Mouse (Mus musculus): ENCODE measurements around the gene Sp110. TPM values are rescaled to one million over a fixed set of nuclear protein-coding genes. Genes with fewer than 3 reads are reported as not detected.
"Not testable (repeated sequence)": the region's sequence is repeated elsewhere in the genome, so short reads cannot be mapped to it uniquely, and the experiment has no call there.

The Sp110 gene
- polyA plus RNA-seq, 1 experiment from 2014 or later: 2.0 TPM

DNA sequence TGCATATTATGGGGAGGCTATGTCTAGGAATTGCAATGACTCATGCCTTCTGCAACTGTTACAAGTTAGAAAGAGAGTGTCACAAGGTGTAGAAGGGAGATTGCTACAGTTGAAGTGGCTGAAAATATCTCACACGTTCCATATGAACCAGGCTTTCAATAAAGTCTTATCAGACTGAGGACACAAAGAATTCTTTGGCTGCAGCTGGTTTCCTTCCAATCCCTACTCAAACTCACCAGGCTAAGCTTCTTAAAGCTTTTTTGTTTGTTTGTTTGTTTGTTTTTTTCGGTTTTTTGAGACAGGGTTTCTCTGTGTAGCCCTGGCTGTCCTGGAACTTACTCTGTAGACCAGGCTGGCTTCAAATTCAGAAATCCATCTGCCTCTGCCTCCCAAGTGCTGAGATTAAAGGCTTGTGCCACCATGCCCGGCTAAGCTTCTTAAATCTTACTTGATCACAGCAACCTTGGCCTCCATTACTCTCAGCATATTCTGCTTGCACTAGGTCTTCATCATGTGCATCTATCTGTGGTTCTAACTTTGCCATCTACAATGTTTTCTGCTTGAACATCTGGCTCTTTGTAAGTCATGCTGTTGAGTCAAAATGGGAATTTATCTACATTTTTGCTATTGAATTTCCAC, 20.1 kb downstream of the Sp110 start:
- ATAC-seq (ENCODE audit: low FRiP score, low TSS enrichment); H3K27ac ChIP-seq (replicated peaks); H3K36me3 ChIP-seq (ENCODE audit: control insufficient read depth, insufficient read depth, low read length); H3K9ac ChIP-seq (ENCODE audit: low read length); H3K27me3 ChIP-seq (ENCODE audit: control insufficient read depth, insufficient read depth, low read length); DNase-seq (ENCODE audit: low spot score); H3K4me1 ChIP-seq (replicated peaks; ENCODE audit: control insufficient read depth, insufficient read depth); H3K4me3 ChIP-seq (ENCODE audit: low read depth, low read length); H3K4me2 ChIP-seq (replicated peaks; ENCODE audit: low read depth); H3K9me3 ChIP-seq (ENCODE audit: control insufficient read depth, low read length): not testable (repeated sequence)
- 49% methylated on average over 2 of the region's 3 CpGs for WGBS

DNA sequence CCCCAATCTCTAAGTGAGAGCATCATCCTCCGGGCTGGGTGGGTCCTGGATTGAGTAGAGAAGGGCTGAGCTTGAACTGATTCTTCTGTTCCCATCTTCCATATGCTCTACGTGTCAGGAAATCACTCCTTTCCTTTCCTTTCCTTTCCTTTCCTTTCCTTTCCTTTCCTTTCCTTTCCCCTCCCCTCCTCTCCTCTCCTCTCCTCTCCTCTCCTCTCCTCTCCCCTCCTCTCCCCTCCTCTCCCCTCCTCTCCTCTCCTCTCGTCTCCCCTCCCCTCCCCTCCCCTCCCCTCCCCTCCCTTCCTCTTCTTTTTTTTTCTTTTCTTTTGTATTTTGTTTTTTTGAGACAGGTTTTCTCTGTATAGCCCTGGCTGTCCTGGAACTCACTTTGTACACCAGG, 23.2 kb downstream of the Sp110 start, which contains the start of gene G530012D18Rik:
Gene G530012D18Rik (plus strand): TSS at position 301 of the 400 bp plus-strand sequence.
- H3K36me3 ChIP-seq (ENCODE audit: control insufficient read depth, insufficient read depth, low read length); H3K27me3 ChIP-seq (ENCODE audit: control insufficient read depth, insufficient read depth, low read length); H3K9me3 ChIP-seq (ENCODE audit: control insufficient read depth, low read length); H3K9ac ChIP-seq (ENCODE audit: low read length); H3K4me1 ChIP-seq (replicated peaks; ENCODE audit: control insufficient read depth, insufficient read depth); DNase-seq (ENCODE audit: low spot score); ATAC-seq (ENCODE audit: low FRiP score, low TSS enrichment); H3K4me3 ChIP-seq (ENCODE audit: low read depth, low read length); H3K27ac ChIP-seq (replicated peaks); H3K4me2 ChIP-seq (replicated peaks; ENCODE audit: low read depth): not testable (repeated sequence)
- 70% methylated on average over 1 of the region's 3 CpGs for WGBS

DNA sequence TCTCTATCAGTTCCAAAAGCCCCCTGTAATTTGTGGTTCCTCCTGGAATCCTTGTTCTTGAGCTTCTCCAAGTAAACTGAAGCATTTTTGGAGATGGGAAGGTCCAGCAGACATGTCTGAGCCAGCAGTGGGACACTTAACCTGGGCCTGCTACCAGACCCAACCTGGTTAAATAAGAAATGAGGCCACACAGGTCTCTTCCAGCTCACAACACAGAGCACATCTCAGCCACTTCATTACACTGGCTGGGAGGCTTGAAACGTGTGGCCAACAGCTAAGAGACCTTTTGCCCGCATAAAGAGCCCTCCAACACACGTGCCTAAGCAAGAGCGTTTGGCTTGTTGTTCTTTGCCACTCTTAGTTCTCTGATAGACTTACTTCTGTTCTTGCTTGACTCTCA, 25.1 kb downstream of the Sp110 start:
- H3K9me3 ChIP-seq (ENCODE audit: control insufficient read depth, low read length); H3K4me3 ChIP-seq (ENCODE audit: low read depth, low read length); H3K4me2 ChIP-seq (replicated peaks; ENCODE audit: low read depth); H3K4me1 ChIP-seq (replicated peaks; ENCODE audit: control insufficient read depth, insufficient read depth); DNase-seq (ENCODE audit: low spot score); H3K27me3 ChIP-seq (ENCODE audit: control insufficient read depth, insufficient read depth, low read length); H3K27ac ChIP-seq (replicated peaks); H3K36me3 ChIP-seq (ENCODE audit: control insufficient read depth, insufficient read depth, low read length); H3K9ac ChIP-seq (ENCODE audit: low read length); ATAC-seq (ENCODE audit: low FRiP score, low TSS enrichment): not testable (repeated sequence)
- WGBS: 68% methylated on average over 4 of the region's 4 CpGs

DNA sequence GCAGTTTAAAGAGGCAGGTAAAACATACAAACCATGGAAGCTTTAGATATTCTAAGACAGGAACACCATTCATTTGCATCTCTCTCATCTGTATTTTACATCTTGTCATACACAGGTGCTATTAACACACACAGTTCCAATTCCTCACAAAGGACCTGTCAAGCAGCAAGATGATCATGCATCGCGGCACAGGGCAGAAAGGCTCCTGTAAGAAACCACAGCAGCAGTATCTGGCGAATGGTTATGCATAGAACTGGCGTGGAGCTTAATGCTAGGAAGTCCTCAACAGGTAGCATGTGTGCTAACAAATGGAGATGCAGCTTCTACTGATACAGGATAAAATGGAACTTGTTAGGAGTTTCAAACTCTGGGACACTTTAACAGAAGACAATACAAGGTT, 43.4 kb downstream of the Sp110 start:
- not testable (repeated sequence) for DNase-seq (ENCODE audit: low spot score); H3K36me3 ChIP-seq (ENCODE audit: control insufficient read depth, insufficient read depth, low read length)
- 82% methylated on average over 4 of the region's 4 CpGs for WGBS

DNA sequence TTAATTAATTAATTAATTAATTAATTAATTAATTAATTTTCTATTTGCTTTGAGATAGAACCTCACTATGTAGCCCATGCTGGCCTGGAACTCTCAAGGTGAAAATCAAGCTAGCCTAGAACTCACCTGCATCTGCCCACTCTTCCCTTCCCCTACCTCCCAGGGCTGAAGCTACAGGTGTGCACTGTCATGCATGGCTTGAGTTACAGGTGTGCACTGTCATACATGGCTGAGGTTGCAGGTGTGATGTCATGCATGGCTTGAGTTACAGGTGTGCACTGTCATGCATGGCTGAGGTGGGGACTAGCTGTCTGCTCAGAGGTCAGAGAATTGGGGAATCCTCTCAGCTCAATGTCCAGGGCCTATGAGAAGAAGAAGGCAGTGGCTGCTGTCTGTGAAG, 52.2 kb downstream of the Sp110 start:
- H3K4me1 ChIP-seq (replicated peaks; ENCODE audit: control insufficient read depth, insufficient read depth); H3K4me2 ChIP-seq (replicated peaks; ENCODE audit: low read depth); ATAC-seq (ENCODE audit: low FRiP score, low TSS enrichment); H3K27me3 ChIP-seq (ENCODE audit: control insufficient read depth, insufficient read depth, low read length); DNase-seq (ENCODE audit: low spot score); H3K27ac ChIP-seq (replicated peaks); H3K4me3 ChIP-seq (ENCODE audit: low read depth, low read length); H3K9me3 ChIP-seq (ENCODE audit: control insufficient read depth, low read length); H3K36me3 ChIP-seq (ENCODE audit: control insufficient read depth, insufficient read depth, low read length); H3K9ac ChIP-seq (ENCODE audit: low read length): not testable (repeated sequence)

More for the DNA sequence above, 43.4 kb downstream of the Sp110 start:
- not testable (repeated sequence) for ATAC-seq (ENCODE audit: low FRiP score, low TSS enrichment); H3K27ac ChIP-seq (replicated peaks); H3K27me3 ChIP-seq (ENCODE audit: control insufficient read depth, insufficient read depth, low read length); H3K4me3 ChIP-seq (ENCODE audit: low read depth, low read length); H3K4me1 ChIP-seq (replicated peaks; ENCODE audit: control insufficient read depth, insufficient read depth); H3K4me2 ChIP-seq (replicated peaks; ENCODE audit: low read depth); H3K9ac ChIP-seq (ENCODE audit: low read length); H3K9me3 ChIP-seq (ENCODE audit: control insufficient read depth, low read length)

DNA sequence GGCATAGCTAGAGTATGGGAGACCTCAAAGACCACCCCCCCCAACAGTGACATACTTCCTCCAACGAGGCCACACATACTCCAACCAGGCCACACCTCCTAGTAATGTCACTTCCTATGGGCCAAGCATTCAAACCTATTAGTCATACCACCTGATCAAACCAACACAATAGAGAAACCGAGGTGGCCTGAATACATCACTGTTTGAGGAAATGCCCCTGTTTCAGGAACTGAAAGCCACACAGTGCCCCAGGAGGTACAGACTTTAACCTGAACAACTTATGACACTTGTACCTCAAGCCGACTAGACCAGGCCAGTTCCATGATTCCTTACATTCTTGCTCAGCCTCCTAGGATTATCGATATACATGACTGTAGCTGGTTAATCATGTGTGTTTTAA, 54.8 kb downstream of the Sp110 start:
- 82% methylated on average over 3 of the region's 4 CpGs for WGBS
- not testable (repeated sequence) for H3K27me3 ChIP-seq (ENCODE audit: control insufficient read depth, insufficient read depth, low read length); H3K4me3 ChIP-seq (ENCODE audit: low read depth, low read length)

DNA sequence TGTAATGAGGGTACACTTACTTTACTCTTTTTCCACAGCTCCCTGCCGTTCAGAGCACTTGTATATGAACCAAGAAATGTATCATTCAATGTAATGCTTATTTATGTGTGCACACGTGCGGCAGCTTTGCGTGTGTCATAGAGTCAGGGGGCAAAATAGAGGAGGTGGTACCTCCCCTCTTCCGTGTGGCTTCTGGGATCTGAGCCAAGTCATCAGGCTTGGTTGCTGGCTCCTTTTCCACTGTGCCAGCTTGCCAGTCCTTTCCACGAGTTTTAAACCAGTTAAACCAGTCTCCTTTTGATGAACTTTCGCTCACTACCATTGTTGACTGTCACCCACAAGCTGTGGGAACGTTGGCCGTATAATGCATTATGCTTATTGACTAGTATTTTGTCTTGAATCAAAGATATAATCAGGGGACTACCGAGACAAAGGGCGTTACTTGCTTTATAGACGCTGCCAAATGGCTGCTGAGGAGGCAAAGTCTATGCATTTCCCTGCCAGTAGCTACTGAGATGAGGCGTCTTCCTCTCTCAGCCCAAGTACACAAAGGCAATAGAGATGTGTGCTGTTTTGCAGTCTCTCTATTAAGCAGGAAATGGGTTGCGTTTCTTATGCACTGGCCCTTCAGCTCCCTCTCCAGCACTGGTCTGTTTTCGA, 70.0 kb downstream of the Sp110 start:
- H3K4me2 ChIP-seq (replicated peaks; ENCODE audit: low read depth); H3K36me3 ChIP-seq (ENCODE audit: control insufficient read depth, insufficient read depth, low read length); H3K27ac ChIP-seq (replicated peaks); H3K27me3 ChIP-seq (ENCODE audit: control insufficient read depth, insufficient read depth, low read length); H3K9ac ChIP-seq (ENCODE audit: low read length); H3K4me3 ChIP-seq (ENCODE audit: low read depth, low read length); H3K4me1 ChIP-seq (replicated peaks; ENCODE audit: control insufficient read depth, insufficient read depth); DNase-seq (ENCODE audit: low spot score); H3K9me3 ChIP-seq (ENCODE audit: control insufficient read depth, low read length); ATAC-seq (ENCODE audit: low FRiP score, low TSS enrichment): not testable (repeated sequence)
- 69% methylated on average over 13 of the region's 15 CpGs for WGBS

More for the DNA sequence above, 54.8 kb downstream of the Sp110 start:
- H3K4me1 ChIP-seq (replicated peaks; ENCODE audit: control insufficient read depth, insufficient read depth); H3K4me2 ChIP-seq (replicated peaks; ENCODE audit: low read depth); H3K36me3 ChIP-seq (ENCODE audit: control insufficient read depth, insufficient read depth, low read length); H3K27ac ChIP-seq (replicated peaks); ATAC-seq (ENCODE audit: low FRiP score, low TSS enrichment); H3K9me3 ChIP-seq (ENCODE audit: control insufficient read depth, low read length); H3K9ac ChIP-seq (ENCODE audit: low read length); DNase-seq (ENCODE audit: low spot score): not testable (repeated sequence)

Other genes starting within 250 kb of the Sp110 start
- 0.30 TPM in 1 of 2 replicates, not detected in the other for gene G530012D18Rik, start 23.1 kb downstream of the Sp110 start, polyA plus RNA-seq (2015; fragmentation: Nextera tagmentation; extraction: Ambion mirVana)
- gene Sp140, start 1.6 kb upstream of the Sp110 start, polyA plus RNA-seq (2015; fragmentation: Nextera tagmentation; extraction: Ambion mirVana): 1.1 and 1.8 TPM in 2 replicates
- gene Sp100, start 51.2 kb upstream of the Sp110 start, polyA plus RNA-seq (2015; fragmentation: Nextera tagmentation; extraction: Ambion mirVana): 3.0 TPM in 2 replicates
- gene A630001G21Rik, start 179.8 kb upstream of the Sp110 start, polyA plus RNA-seq (2015; fragmentation: Nextera tagmentation; extraction: Ambion mirVana): 0.50 and 0.72 TPM in 2 replicates
- 29.0 and 33.3 TPM in 2 replicates for gene Cab39, start 194.6 kb upstream of the Sp110 start, polyA plus RNA-seq (2015; fragmentation: Nextera tagmentation; extraction: Ambion mirVana)

Data from stomach, postnatal 0 days (tissue).